Mouse (Mus musculus) stomach, postnatal 0 days (tissue): ENCODE results near the gene Cript. TPM values are rescaled to one million over a fixed set of nuclear protein-coding genes. Genes with fewer than 3 reads are reported as not detected.

Source experiments
- ATAC-seq: fragments of 200-750 bp; cut with Nextera tagmentation; 2 replicates; pipeline ENCODE4 v1.8.0; 2017; ENCODE audit not compliant: low FRiP score, low TSS enrichment
- DNase-seq: peaks from one replicate; pipeline ENCODE4 v3.0.0-alpha.2; 2016; ENCODE audit warnings: low spot score
- H3K27ac ChIP-seq: fragments of 300-500 bp; sonication (generic); replicated peaks from 2 replicates; pipeline ENCODE4 v1.5.1; 2014; ENCODE audit warnings: mild to moderate bottlenecking, control low read depth
- H3K27me3 ChIP-seq: fragments of 300-500 bp; sonication (generic); 2 replicates; pipeline ENCODE4 v1.6.1; 2014; ENCODE audit warnings: low read length; ENCODE audit not compliant: control insufficient read depth, insufficient read depth
- H3K36me3 ChIP-seq: fragments of 300-500 bp; sonication (generic); 2 replicates; pipeline ENCODE4 v1.6.1; 2014; ENCODE audit warnings: low read length, mixed read lengths; ENCODE audit not compliant: control insufficient read depth, insufficient read depth
- H3K4me1 ChIP-seq: fragments of 300-500 bp; sonication (generic); replicated peaks from 2 replicates; pipeline ENCODE4 v1.6.1; 2014; ENCODE audit warnings: antibody characterized with exemption; ENCODE audit not compliant: control insufficient read depth, insufficient read depth
- H3K4me2 ChIP-seq: fragments of 300-500 bp; sonication (generic); replicated peaks from 2 replicates; pipeline ENCODE4 v1.6.1; 2014; ENCODE audit warnings: low read depth, mild to moderate bottlenecking, control low read depth, moderate library complexity
- H3K4me3 ChIP-seq: fragments of 300-500 bp; sonication (generic); 2 replicates; pipeline ENCODE4 v1.5.1; 2014; ENCODE audit warnings: low read depth, low read length, control low read depth
- H3K9ac ChIP-seq: fragments of 300-500 bp; sonication (generic); 2 replicates; pipeline ENCODE4 v1.6.1; 2014; ENCODE audit warnings: mild to moderate bottlenecking, low read length, control low read depth, mixed read lengths
- H3K9me3 ChIP-seq: fragments of 300-500 bp; sonication (generic); 2 replicates; pipeline ENCODE4 v1.6.1; 2016; ENCODE audit warnings: low read length; ENCODE audit not compliant: control insufficient read depth
- CTCF ChIP-seq: IDR thresholded peaks from 2 replicates; pipeline ENCODE4 v1.5.1; 2016; ENCODE audit warnings: antibody characterized with exemption, low read depth, mild to moderate bottlenecking, moderate library complexity
- EP300 ChIP-seq: optimal IDR thresholded peaks from 2 replicates; pipeline ENCODE3; 2016; ENCODE audit warnings: antibody characterized with exemption
- WGBS: fragments of 180-500 bp; shearing (Covaris S2); extraction: QIAGEN DNeasy Blood & Tissue Kit; methylation state at CpG from one replicate; pipeline ENCODE4 v1.1.7; 2014; 5-methylcytosine and 5-hydroxymethylcytosine counted together
- polyA plus RNA-seq: library from polyadenylated mRNA; unstranded; fragments of >200 nt; fragmentation: Nextera tagmentation; extraction: Ambion mirVana; gene quantifications from 2 replicates; pipeline ENCODE4 v1.2.1, GENCODE M21; 2015

Cript gene
- polyA plus RNA-seq, 1 experiment from 2014 or later = 140 TPM

- H3K36me3 ChIP-seq = peaks cover 7% of the 10 kb centered on the region; the same call in 1 of the 2 replicates
- no peak overlapping the region for H3K9ac ChIP-seq
- H3K4me1 ChIP-seq = no peaks in the 10 kb centered on the region
- no peak for ATAC-seq
- H3K9me3 ChIP-seq = 0 out of 2 replicates have a peak, but pooled peaks cover 3% of the 10 kb centered on the region
- H3K4me3 ChIP-seq = no peak overlapping the region
- no peak overlapping the region for H3K4me2 ChIP-seq
- WGBS = 76% methylated on average over 13 of the region's 13 CpGs
- TF ChIP-seq EP300 = no peak
- TF ChIP-seq CTCF = no peak
- no peaks in the 10 kb centered on the region for H3K27me3 ChIP-seq
- no peak for DNase-seq
- H3K27ac ChIP-seq = no peak overlapping the region
Observed at GRCm38 (mm10) chr17:87011301-87012019, 13.9 kb upstream of the Cript start.

GRCm38 (mm10) chr17:87019692-87020091, 5.7 kb upstream of the Cript start:
- Histone ChIP-seq H3K4me2 (no peak overlapping the region), H3K9me3 (no peaks in the 10 kb centered on the region), H3K36me3 (0 out of 2 replicates have a peak, but pooled peaks cover 2% of the 10 kb centered on the region), H3K4me3 (no peak overlapping the region), H3K4me1 (no peaks in the 10 kb centered on the region), H3K27ac (no peak overlapping the region), H3K9ac (no peak overlapping the region), H3K27me3 (no peaks in the 10 kb centered on the region)
- TF ChIP-seq EP300 = no peak
- TF ChIP-seq CTCF = no peak
- 57% methylated on average over 5 of the region's 5 CpGs for WGBS
- DNase-seq (no peak), ATAC-seq (no peak; the same call in 1 of the 2 replicates)

- H3K27me3 ChIP-seq = no peaks in the 10 kb centered on the region
- ATAC-seq = peak; percentile 73
- no peak for TF ChIP-seq EP300
- TF ChIP-seq CTCF = no peak
- no peaks in the 10 kb centered on the region for H3K36me3 ChIP-seq
- H3K4me2 ChIP-seq = peak overlapping the region; percentile 96
- H3K9me3 ChIP-seq = no peaks in the 10 kb centered on the region
- DNase-seq = peak; percentile 64
- peak overlapping the region; percentile 74 for H3K27ac ChIP-seq
- H3K4me1 ChIP-seq = no peaks in the 10 kb centered on the region
- H3K4me3 ChIP-seq = peak overlapping the region; percentile 90
- H3K9ac ChIP-seq = peak overlapping the region; percentile 75
- WGBS = 1% methylated on average over 55 of the region's 55 CpGs
Observed at GRCm38 (mm10) chr17:87024491-87025242, 683 bp upstream of the Cript start.

DNA sequence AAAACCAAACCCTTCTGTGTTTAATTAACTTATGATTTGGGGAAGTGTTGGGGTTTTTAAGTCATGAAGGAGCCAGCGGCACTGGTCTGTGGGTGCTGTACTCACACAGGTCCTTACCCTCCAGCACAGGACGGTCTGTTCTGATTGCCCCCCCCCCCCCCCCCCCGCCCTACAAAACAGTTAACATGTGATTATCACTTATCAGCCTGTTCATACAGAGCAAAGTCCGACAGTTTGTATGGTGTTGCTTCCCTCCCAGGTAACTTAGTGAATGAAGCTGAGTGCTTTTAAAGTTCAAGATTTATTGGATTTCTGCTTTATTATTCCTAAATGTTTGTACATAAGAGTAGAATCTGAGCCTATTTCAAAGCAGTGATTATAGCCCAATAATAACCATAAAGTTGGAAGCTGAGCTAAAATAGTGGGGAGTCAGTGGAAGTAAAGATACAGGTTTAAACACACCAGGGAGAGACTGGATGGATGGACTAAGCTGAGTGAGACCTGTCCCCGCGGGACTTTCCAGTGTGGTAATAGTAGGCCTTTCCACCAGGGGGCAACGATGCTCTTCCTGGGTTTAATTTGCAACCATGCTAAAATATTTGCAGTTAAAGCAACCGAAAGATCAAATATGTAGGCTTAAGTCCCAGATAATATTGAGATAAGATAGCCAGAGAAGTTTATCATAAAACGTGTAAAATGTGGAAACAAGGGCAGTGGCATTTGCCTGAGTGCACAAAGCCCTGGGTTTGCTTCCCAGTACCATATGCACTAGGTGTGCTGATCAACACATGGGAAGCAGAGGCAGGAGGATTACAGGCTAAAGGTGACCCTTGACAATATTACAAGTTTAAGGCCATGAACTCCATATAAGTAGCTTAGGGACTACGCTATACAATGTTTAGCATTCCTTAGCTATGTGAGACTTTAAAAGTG, 11.1 kb downstream of the Cript start:
- H3K36me3 ChIP-seq = 0 out of 2 replicates have a peak, but pooled peaks cover 3% of the 10 kb centered on the region
- no peak overlapping the region for H3K4me3 ChIP-seq
- no peak overlapping the region for H3K27ac ChIP-seq
- H3K27me3 ChIP-seq = no peaks in the 10 kb centered on the region
- TF ChIP-seq CTCF (peak; percentile 87), EP300 (no peak)
- no peak overlapping the region for H3K9ac ChIP-seq
- no peak overlapping the region for H3K4me2 ChIP-seq
- DNase-seq (peak; percentile 48), ATAC-seq (peak; percentile 66; the same call in 1 of the 2 replicates)
- H3K9me3 ChIP-seq = no peaks in the 10 kb centered on the region
- WGBS = 51% methylated on average over 10 of the region's 10 CpGs
- H3K4me1 ChIP-seq = no peaks in the 10 kb centered on the region

DNA sequence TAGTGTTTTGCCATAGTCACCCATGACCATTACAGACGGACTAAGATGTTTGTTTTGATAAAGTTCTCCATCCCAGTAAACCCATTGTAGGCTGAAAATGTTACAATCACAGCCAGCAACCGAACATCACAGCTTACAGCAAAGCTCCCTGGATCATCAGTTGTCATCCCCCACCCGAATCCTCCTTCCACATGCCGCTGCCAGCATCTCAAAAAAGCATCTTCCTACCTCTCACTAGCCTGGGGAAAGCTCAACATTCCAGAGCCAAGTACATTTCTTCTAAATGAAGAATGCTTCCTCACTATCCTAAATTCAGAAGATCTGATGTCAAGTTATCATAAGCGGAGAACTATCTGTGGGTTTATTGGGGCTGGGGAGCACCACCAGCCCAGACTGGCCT, 13.1 kb downstream of the Cript start:
- no peak for DNase-seq
- ATAC-seq = no peak
- H3K27ac ChIP-seq = no peak overlapping the region
- H3K4me3 ChIP-seq = no peak overlapping the region
- no peaks in the 10 kb centered on the region for H3K27me3 ChIP-seq
- no peak overlapping the region for H3K9ac ChIP-seq
- H3K36me3 ChIP-seq = no peaks in the 10 kb centered on the region
- WGBS = 82% methylated on average over 5 of the region's 5 CpGs
- H3K4me1 ChIP-seq = no peaks in the 10 kb centered on the region
- H3K4me2 ChIP-seq = no peak overlapping the region
- TF ChIP-seq CTCF (no peak), EP300 (no peak)
- no peaks in the 10 kb centered on the region for H3K9me3 ChIP-seq
